Mouse (Mus musculus): ENCODE measurements around the gene Rbbp8nl. TPM values are rescaled to one million over a fixed set of nuclear protein-coding genes. Genes with fewer than 3 reads are reported as not detected.

Gene Rbbp8nl
- not detected in 2 replicates for polyA plus RNA-seq (2014; fragmentation: Nextera tagmentation; extraction: Ambion mirVana)

GRCm38 (mm10) chr2:180289440-180290108 is at the start of gene Rbbp8nl:
TSS of gene Rbbp8nl (minus strand) at chr2:180289879.
- Histone ChIP-seq H3K9ac (replicated peaks; ENCODE audit: low read length) (no peak within 1 kb of the TSS), H3K9me3 (ENCODE audit: control insufficient read depth, low read length) (no peaks in the 10 kb centered on the region), H3K36me3 (ENCODE audit: control insufficient read depth, insufficient read depth, low read length) (no peaks in the 10 kb centered on the region), H3K27me3 (ENCODE audit: control insufficient read depth, insufficient read depth, low read length) (no peaks in the 10 kb centered on the region), H3K4me2 (ENCODE audit: low read length) (no peak within 1 kb of the TSS), H3K4me3 (replicated peaks; ENCODE audit: low read depth, low read length) (no peak within 1 kb of the TSS), H3K4me1 (ENCODE audit: control insufficient read depth, insufficient read depth, low read length) (no peaks in the 10 kb centered on the region), H3K27ac (replicated peaks; ENCODE audit: low read depth, low read length) (no peak within 1 kb of the TSS)
- DNase-seq (no peak), ATAC-seq (ENCODE audit: low FRiP score, low TSS enrichment) (no peak)
- WGBS: 40% methylated on average over 16 of the region's 16 CpGs

GRCm38 (mm10) chr2:180334551-180334986 is 44.9 kb upstream of the Rbbp8nl start, which contains the start of gene Gata5:
TSS of gene Gata5 (minus strand) at chr2:180334699.
- peaks cover 54% of the 10 kb centered on the region for H3K27me3 ChIP-seq (ENCODE audit: control insufficient read depth, insufficient read depth, low read length)
- no peak within 1 kb of the TSS for H3K27ac ChIP-seq (replicated peaks; ENCODE audit: low read depth, low read length)
- no peaks in the 10 kb centered on the region; the same call in 1 of the 2 replicates for H3K4me1 ChIP-seq (ENCODE audit: control insufficient read depth, insufficient read depth, low read length)
- no peak for ATAC-seq (ENCODE audit: low FRiP score, low TSS enrichment)
- H3K4me2 ChIP-seq (ENCODE audit: low read length): peak within 1 kb of the TSS; percentile 49
- no peaks in the 10 kb centered on the region for H3K36me3 ChIP-seq (ENCODE audit: control insufficient read depth, insufficient read depth, low read length)
- DNase-seq: peak; percentile 20
- WGBS: 0% methylated on average over 31 of the region's 33 CpGs
- H3K9ac ChIP-seq (replicated peaks; ENCODE audit: low read length): 0 out of 2 replicates have a peak within 1 kb of the TSS, but pooled peaks have one; percentile 14
- peak within 1 kb of the TSS; percentile 21 for H3K4me3 ChIP-seq (replicated peaks; ENCODE audit: low read depth, low read length)
- no peaks in the 10 kb centered on the region for H3K9me3 ChIP-seq (ENCODE audit: control insufficient read depth, low read length)

- Histone ChIP-seq H3K4me3 (replicated peaks; ENCODE audit: low read depth, low read length) (peak overlapping the region; percentile 21), H3K4me1 (ENCODE audit: control insufficient read depth, insufficient read depth, low read length) (no peaks in the 10 kb centered on the region; the same call in 1 of the 2 replicates), H3K9me3 (ENCODE audit: control insufficient read depth, low read length) (no peaks in the 10 kb centered on the region), H3K36me3 (ENCODE audit: control insufficient read depth, insufficient read depth, low read length) (no peaks in the 10 kb centered on the region), H3K4me2 (ENCODE audit: low read length) (peak overlapping the region; percentile 49), H3K27ac (replicated peaks; ENCODE audit: low read depth, low read length) (no peak overlapping the region), H3K27me3 (ENCODE audit: control insufficient read depth, insufficient read depth, low read length) (peaks cover 54% of the 10 kb centered on the region), H3K9ac (replicated peaks; ENCODE audit: low read length) (no peak overlapping the region)
- 1% methylated on average over 69 of the region's 69 CpGs for WGBS
- DNase-seq (peak; percentile 37), ATAC-seq (ENCODE audit: low FRiP score, low TSS enrichment) (no peak)
Observed at GRCm38 (mm10) chr2:180333778-180334550, 44.3 kb upstream of the Rbbp8nl start.

DNA sequence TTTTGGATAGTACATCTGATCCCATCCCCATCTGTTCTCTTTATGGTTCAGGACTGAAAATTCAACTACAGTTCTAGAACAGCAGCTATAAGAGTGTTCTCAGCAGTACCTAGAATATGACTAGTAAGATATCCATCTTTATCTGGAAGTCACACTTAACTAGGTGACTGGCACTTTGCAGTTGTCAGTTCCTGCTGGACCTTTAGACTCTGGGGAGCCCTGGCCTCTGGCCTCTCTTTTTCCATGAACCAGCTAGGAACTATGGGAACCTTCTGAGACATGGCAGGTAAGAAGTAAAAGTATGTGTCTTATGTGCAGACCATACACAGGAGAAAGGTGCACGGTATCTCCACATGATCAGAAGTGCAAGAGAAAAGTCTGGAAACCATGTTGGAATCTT is 39.8 kb upstream of the Rbbp8nl start:
- no peaks in the 10 kb centered on the region; the same call in 1 of the 2 replicates for H3K4me1 ChIP-seq (ENCODE audit: control insufficient read depth, insufficient read depth, low read length)
- no peak overlapping the region for H3K4me3 ChIP-seq (replicated peaks; ENCODE audit: low read depth, low read length)
- DNase-seq (no peak), ATAC-seq (ENCODE audit: low FRiP score, low TSS enrichment) (no peak)
- no peak overlapping the region for H3K9ac ChIP-seq (replicated peaks; ENCODE audit: low read length)
- H3K36me3 ChIP-seq (ENCODE audit: control insufficient read depth, insufficient read depth, low read length): no peaks in the 10 kb centered on the region
- WGBS: 100% methylated on average over 1 of the region's 1 CpGs
- peaks cover 28% of the 10 kb centered on the region for H3K27me3 ChIP-seq (ENCODE audit: control insufficient read depth, insufficient read depth, low read length)
- no peak overlapping the region for H3K27ac ChIP-seq (replicated peaks; ENCODE audit: low read depth, low read length)
- no peak overlapping the region for H3K4me2 ChIP-seq (ENCODE audit: low read length)
- H3K9me3 ChIP-seq (ENCODE audit: control insufficient read depth, low read length): no peaks in the 10 kb centered on the region

DNA sequence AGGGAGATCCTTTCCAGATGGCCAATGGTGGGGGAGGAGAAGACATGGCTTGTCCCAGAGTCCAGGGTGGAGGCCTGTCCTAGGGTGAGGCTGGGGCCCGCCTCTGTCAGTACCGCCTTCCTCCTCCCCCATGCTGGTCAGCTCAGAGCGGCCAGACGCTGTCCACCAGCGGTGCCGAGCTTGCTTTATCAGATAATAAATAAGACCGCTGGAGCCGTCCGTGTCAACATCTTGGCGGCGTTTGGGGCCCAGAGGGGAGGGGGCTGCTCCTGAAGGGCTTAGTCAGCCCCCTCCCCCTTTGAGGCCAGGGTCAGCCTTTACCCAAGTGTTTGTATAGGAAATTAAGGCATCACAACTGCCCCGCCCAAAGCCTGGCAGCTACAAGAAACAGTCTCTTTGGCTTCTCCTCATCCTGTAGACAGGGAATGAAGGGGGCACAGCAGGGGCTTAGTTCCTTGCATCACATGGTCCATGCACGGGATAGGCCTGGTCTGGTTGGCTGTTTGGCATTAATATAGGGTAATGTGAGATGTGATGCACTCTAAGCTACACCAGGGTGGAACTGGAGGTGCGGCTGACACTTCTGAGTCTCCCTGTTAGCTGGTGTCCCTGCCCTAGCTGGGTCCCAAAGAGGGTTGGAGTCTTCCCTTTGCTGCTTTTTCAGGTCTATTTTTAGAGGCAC is 33.1 kb upstream of the Rbbp8nl start:
- Histone ChIP-seq H3K27me3 (ENCODE audit: control insufficient read depth, insufficient read depth, low read length) (no peaks in the 10 kb centered on the region), H3K4me2 (ENCODE audit: low read length) (no peak overlapping the region), H3K9ac (replicated peaks; ENCODE audit: low read length) (no peak overlapping the region), H3K36me3 (ENCODE audit: control insufficient read depth, insufficient read depth, low read length) (no peaks in the 10 kb centered on the region), H3K9me3 (ENCODE audit: control insufficient read depth, low read length) (no peaks in the 10 kb centered on the region), H3K27ac (replicated peaks; ENCODE audit: low read depth, low read length) (no peak overlapping the region), H3K4me1 (ENCODE audit: control insufficient read depth, insufficient read depth, low read length) (no peaks in the 10 kb centered on the region), H3K4me3 (replicated peaks; ENCODE audit: low read depth, low read length) (no peak overlapping the region)
- 11% methylated on average over 14 of the region's 14 CpGs for WGBS
- ATAC-seq (ENCODE audit: low FRiP score, low TSS enrichment) (0 out of 2 replicates have a peak, but pooled peaks have one; percentile 24), DNase-seq (no peak)

- Histone ChIP-seq H3K4me1 (ENCODE audit: control insufficient read depth, insufficient read depth, low read length) (no peaks in the 10 kb centered on the region), H3K9me3 (ENCODE audit: control insufficient read depth, low read length) (no peaks in the 10 kb centered on the region), H3K4me3 (replicated peaks; ENCODE audit: low read depth, low read length) (no peak overlapping the region), H3K9ac (replicated peaks; ENCODE audit: low read length) (no peak overlapping the region), H3K27me3 (ENCODE audit: control insufficient read depth, insufficient read depth, low read length) (no peaks in the 10 kb centered on the region), H3K4me2 (ENCODE audit: low read length) (no peak overlapping the region), H3K27ac (replicated peaks; ENCODE audit: low read depth, low read length) (no peak overlapping the region), H3K36me3 (ENCODE audit: control insufficient read depth, insufficient read depth, low read length) (no peaks in the 10 kb centered on the region)
- ATAC-seq (ENCODE audit: low FRiP score, low TSS enrichment) (no peak), DNase-seq (no peak)
- 62% methylated on average over 4 of the region's 4 CpGs for WGBS
Observed at GRCm38 (mm10) chr2:180320216-180320615, 30.5 kb upstream of the Rbbp8nl start.

- no peak for DNase-seq
- Histone ChIP-seq H3K9ac (replicated peaks; ENCODE audit: low read length) (no peak overlapping the region), H3K27me3 (ENCODE audit: control insufficient read depth, insufficient read depth, low read length) (no peaks in the 10 kb centered on the region), H3K36me3 (ENCODE audit: control insufficient read depth, insufficient read depth, low read length) (no peaks in the 10 kb centered on the region), H3K4me2 (ENCODE audit: low read length) (no peak overlapping the region), H3K9me3 (ENCODE audit: control insufficient read depth, low read length) (no peaks in the 10 kb centered on the region), H3K4me3 (replicated peaks; ENCODE audit: low read depth, low read length) (no peak overlapping the region), H3K27ac (replicated peaks; ENCODE audit: low read depth, low read length) (no peak overlapping the region), H3K4me1 (ENCODE audit: control insufficient read depth, insufficient read depth, low read length) (no peaks in the 10 kb centered on the region)
- 85% methylated on average over 7 of the region's 7 CpGs for WGBS
- no peak for ATAC-seq (ENCODE audit: low FRiP score, low TSS enrichment)
Observed at GRCm38 (mm10) chr2:180317591-180317990, 27.9 kb upstream of the Rbbp8nl start.

DNA sequence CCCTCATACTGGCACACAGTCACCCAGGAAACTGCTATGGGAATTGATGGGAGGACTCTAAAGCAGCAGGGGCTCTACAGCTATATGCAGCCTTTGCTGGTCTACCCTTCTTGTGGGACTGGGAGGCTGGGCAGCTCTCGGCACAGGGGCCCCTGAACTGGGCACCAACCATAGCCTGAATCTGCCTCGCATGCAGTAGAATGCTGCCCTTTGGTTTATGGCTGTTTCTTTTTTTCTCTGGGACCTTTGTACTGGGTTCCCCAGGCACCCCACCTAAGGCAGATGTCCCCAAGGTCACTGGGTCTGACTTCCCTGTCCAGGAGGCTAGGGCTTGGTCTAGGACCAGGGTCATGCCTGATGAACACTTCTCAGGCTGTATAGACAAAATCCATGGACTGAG is 24.6 kb upstream of the Rbbp8nl start:
- H3K27ac ChIP-seq (replicated peaks; ENCODE audit: low read depth, low read length): no peak overlapping the region
- H3K4me3 ChIP-seq (replicated peaks; ENCODE audit: low read depth, low read length): no peak overlapping the region
- no peak overlapping the region for H3K9ac ChIP-seq (replicated peaks; ENCODE audit: low read length)
- ATAC-seq (ENCODE audit: low FRiP score, low TSS enrichment): no peak
- no peaks in the 10 kb centered on the region for H3K4me1 ChIP-seq (ENCODE audit: control insufficient read depth, insufficient read depth, low read length)
- WGBS: 84% methylated on average over 2 of the region's 2 CpGs
- no peak overlapping the region for H3K4me2 ChIP-seq (ENCODE audit: low read length)
- no peaks in the 10 kb centered on the region for H3K9me3 ChIP-seq (ENCODE audit: control insufficient read depth, low read length)
- DNase-seq: no peak
- no peaks in the 10 kb centered on the region for H3K27me3 ChIP-seq (ENCODE audit: control insufficient read depth, insufficient read depth, low read length)
- H3K36me3 ChIP-seq (ENCODE audit: control insufficient read depth, insufficient read depth, low read length): no peaks in the 10 kb centered on the region
